Mouse (Mus musculus) megakaryocyte-erythroid progenitor cell, adult 5 weeks (primary cell): Measurements from ENCODE around the gene Olfr992. TPM values are rescaled to one million over a fixed set of nuclear protein-coding genes. Genes with fewer than 3 reads are reported as not detected.

Experiments used
- polyA plus RNA-seq: library from polyadenylated mRNA; stranded (reverse); fragments of >175 nt; gene quantifications from 2 replicates; pipeline ENCODE4 v1.2.3, GENCODE M21; 2012

The Olfr992 gene
- not detected in 2 replicates for polyA plus RNA-seq

DNA sequence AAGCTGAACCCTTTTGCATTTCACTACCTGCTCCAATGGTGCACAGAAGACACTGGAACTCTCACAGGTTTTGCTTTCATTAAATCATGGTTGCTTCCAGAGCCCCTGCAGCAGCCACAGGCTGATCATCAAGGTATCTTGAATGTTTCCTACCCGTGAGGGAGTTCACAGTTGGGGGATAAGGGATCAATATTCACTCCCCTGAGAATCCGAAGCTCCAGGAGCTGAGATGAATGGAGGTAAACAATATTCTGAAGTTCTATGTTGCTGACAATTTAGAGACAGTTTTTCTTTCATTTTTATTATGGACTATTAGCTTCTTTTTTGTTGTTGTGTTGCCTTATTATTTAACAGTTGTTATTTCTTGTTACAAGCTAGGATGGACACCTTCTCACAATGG, at the start of gene Olfr992:
Gene Olfr992 (minus strand): TSS at position 101 of the 400 bp plus-strand sequence.

DNA sequence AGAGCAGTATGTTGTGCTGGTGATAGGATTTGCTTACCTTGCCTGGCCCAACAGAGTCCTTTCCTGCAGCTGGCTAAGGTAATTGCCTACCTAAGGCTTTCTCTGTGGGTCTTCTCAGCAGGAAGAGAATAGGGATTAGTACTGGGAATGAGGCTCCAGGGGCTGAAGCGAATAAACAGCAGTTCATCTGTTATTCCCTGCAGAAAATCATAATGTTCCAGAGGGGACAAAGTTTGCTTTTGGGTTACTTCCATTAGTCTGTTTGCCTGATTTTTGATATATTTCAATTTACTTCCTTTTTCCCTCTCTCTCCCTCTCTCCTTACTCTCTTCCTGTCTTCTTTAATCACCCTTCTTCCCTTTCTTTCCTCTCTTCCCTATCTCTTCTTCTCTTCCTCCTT, 34.3 kb upstream of the Olfr992 start, which contains the start of gene Olfr995:
Gene Olfr995 (minus strand): TSS at position 101 of the 400 bp plus-strand sequence.

DNA sequence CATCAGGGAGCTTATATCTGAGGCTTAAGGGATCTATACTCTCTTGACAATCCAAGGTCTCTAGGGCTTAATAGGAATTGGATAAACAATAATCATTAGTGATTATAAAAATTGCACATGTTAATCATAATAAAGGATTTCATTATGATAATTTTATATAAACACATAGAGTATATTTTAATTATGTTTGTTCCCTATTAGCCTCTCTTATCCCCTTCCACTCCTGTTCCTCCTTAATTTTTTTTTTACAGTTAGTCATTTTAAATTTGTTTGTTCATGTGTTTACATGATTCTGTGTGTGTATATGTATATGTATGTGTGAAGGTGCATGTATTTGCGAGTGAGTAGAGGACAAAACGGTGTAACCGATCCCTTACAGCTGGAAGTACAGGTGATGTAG, 27.1 kb upstream of the Olfr992 start, which contains the start of gene Olfr994:
Gene Olfr994 (minus strand): TSS at position 101 of the 400 bp plus-strand sequence.

DNA sequence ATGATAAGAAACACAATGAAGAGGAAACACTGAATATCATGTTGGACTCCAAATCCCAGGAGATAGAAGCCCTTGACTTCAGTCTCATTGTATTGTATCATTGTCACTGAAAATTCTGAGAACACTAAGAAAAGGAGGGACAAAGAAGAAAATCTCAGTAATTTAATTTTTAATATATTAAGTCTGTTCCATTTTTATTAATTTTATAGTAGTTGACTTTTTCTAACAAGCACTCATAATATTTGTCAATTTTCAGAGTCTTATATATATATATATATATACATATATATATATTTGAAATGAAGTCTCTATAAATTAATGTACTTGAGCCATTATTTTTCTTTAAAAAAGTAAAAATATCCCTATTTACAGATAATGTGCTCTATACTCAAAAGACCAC, 5.5 kb upstream of the Olfr992 start, which contains the start of gene Olfr993:
Gene Olfr993 (minus strand): TSS at position 101 of the 400 bp plus-strand sequence.

DNA sequence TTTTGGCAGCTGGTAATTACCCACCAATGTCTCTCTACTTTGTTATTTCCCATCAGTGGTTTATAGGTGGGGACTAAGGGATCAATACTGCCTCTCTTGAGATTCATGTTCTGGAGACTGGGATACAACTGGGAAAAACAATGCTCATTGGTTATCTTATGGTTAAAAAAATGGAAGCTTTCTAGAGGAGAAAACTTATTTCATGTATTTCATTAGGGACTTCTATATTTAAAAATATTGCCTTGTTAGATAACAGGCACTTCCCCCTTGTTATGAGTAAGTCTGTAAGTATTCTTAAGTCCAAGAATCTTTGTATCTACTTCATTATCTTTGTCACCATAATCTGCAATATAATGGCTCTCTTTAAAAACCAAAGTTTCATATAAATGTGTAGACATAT, 46.1 kb downstream of the Olfr992 start, which contains the start of gene Olfr988:
Gene Olfr988 (minus strand): TSS at position 101 of the 400 bp plus-strand sequence.

Other genes with a start within 250 kb of the Olfr992 start
- gene Lrrc55, start 212.3 kb downstream of the Olfr992 start, polyA plus RNA-seq, result 0.02 TPM in 1 of 2 replicates, not detected in the other
- gene Olfr987, start 70.2 kb downstream of the Olfr992 start, polyA plus RNA-seq, result not detected in 2 replicates
- gene Olfr988, start 46.2 kb downstream of the Olfr992 start, polyA plus RNA-seq, result not detected in 2 replicates
- not detected in 2 replicates for gene Olfr993, start 5.4 kb upstream of the Olfr992 start, polyA plus RNA-seq
- gene Olfr994, start 27.0 kb upstream of the Olfr992 start, polyA plus RNA-seq, result not detected in 2 replicates
- not detected in 2 replicates for gene Olfr995, start 34.2 kb upstream of the Olfr992 start, polyA plus RNA-seq
- gene 4833423E24Rik, start 109.6 kb upstream of the Olfr992 start, polyA plus RNA-seq, result not detected in 2 replicates
- not detected in 2 replicates for gene Olfr996, start 169.7 kb upstream of the Olfr992 start, polyA plus RNA-seq
- 0.06 TPM in 1 of 2 replicates, not detected in the other for gene Olfr998, start 179.5 kb upstream of the Olfr992 start, polyA plus RNA-seq
- gene Olfr1000, start 202.4 kb upstream of the Olfr992 start, polyA plus RNA-seq, result not detected in 2 replicates
- not detected in 2 replicates for gene Olfr1002, start 241.2 kb upstream of the Olfr992 start, polyA plus RNA-seq